Mouse (Mus musculus) liver, embryonic 15.5 days (tissue): ENCODE results near the gene Gm10031. TPM values are rescaled to one million over a fixed set of nuclear protein-coding genes. Genes with fewer than 3 reads are reported as not detected.
"Not testable (repeated sequence)": the region's sequence is repeated elsewhere in the genome, so short reads cannot be mapped to it uniquely, and the experiment has no call there.

Source experiments
- ATAC-seq: fragments of 200-750 bp; cut with Nextera tagmentation; 2 replicates; pipeline ENCODE4 v1.8.0; 2017; ENCODE audit warnings: moderate number of reproducible peaks, mild to moderate bottlenecking, moderate library complexity; ENCODE audit not compliant: insufficient read depth
- H3K27ac ChIP-seq: fragments of 300-500 bp; sonication (generic); replicated peaks from 2 replicates; pipeline ENCODE4 v1.5.1; 2015; ENCODE audit warnings: mild to moderate bottlenecking, inconsistent platforms
- H3K27me3 ChIP-seq: fragments of 300-500 bp; sonication (generic); 2 replicates; pipeline ENCODE4 v1.6.1; 2015; ENCODE audit warnings: mild to moderate bottlenecking, inconsistent platforms
- H3K36me3 ChIP-seq: fragments of 300-500 bp; sonication (generic); replicated peaks from 2 replicates; pipeline ENCODE4 v1.6.1; 2015; ENCODE audit warnings: moderate library complexity, mild to moderate bottlenecking, inconsistent platforms
- H3K4me1 ChIP-seq: fragments of 300-500 bp; sonication (generic); replicated peaks from 2 replicates; pipeline ENCODE4 v1.6.1; 2015; ENCODE audit warnings: inconsistent platforms
- H3K4me2 ChIP-seq: fragments of 300-500 bp; sonication (generic); 2 replicates; pipeline ENCODE4 v1.6.1; 2015; ENCODE audit warnings: moderate library complexity, mild to moderate bottlenecking, inconsistent platforms
- H3K4me3 ChIP-seq: fragments of 300-500 bp; sonication (generic); replicated peaks from 2 replicates; pipeline ENCODE4 v1.5.1; 2015; ENCODE audit warnings: mild to moderate bottlenecking, inconsistent platforms
- H3K9ac ChIP-seq: fragments of 300-500 bp; sonication (generic); 2 replicates; pipeline ENCODE4 v1.6.1; 2015; ENCODE audit warnings: moderate library complexity, mild to moderate bottlenecking, inconsistent platforms
- H3K9me3 ChIP-seq: fragments of 300-500 bp; sonication (generic); replicated peaks from 2 replicates; pipeline ENCODE4 v1.6.1; 2016; ENCODE audit warnings: inconsistent platforms
- WGBS: fragments of 180-500 bp; shearing (Covaris S2); methylation state at CpG from one replicate; pipeline ENCODE4 v1.1.7; 2015; ENCODE audit warnings: mixed read lengths; ENCODE audit not compliant: insufficient replicate concordance; 5-methylcytosine and 5-hydroxymethylcytosine counted together
- polyA plus RNA-seq: library from polyadenylated mRNA; unstranded; fragments of >200 nt; fragmentation: Nextera tagmentation; extraction: Ambion mirVana; gene quantifications from 2 replicates; pipeline ENCODE4 v1.2.1, GENCODE M21; 2015

The Gm10031 gene
- polyA plus RNA-seq = 0.06 and 0.17 TPM in 2 replicates

- H3K4me1 ChIP-seq, H3K4me3 ChIP-seq, H3K9ac ChIP-seq, H3K27me3 ChIP-seq, H3K9me3 ChIP-seq, H3K36me3 ChIP-seq, H3K27ac ChIP-seq, H3K4me2 ChIP-seq: not testable (repeated sequence)
- 90% methylated on average over 22 of the region's 22 CpGs for WGBS
- peak; percentile 64; the same call in 1 of the 2 replicates for ATAC-seq
These were observed at the start of gene Gm10031 for GRCm38 (mm10) chr1:156523842-156524241. Gm10031 (plus strand) TSS chr1:156524012.

- no peak for ATAC-seq
- Histone ChIP-seq H3K4me2 (no peak overlapping the region), H3K4me1 (peaks cover 18% of the 10 kb centered on the region), H3K4me3 (no peak overlapping the region), H3K27ac (no peak overlapping the region), H3K9ac (no peak overlapping the region), H3K27me3 (peaks cover 25% of the 10 kb centered on the region), H3K36me3 (no peaks in the 10 kb centered on the region), H3K9me3 (no peaks in the 10 kb centered on the region)
- WGBS = 59% methylated on average over 3 of the region's 3 CpGs
These were observed 49.0 kb upstream of the Gm10031 start for GRCm38 (mm10) chr1:156474854-156475253.

- 66% methylated on average over 2 of the region's 2 CpGs for WGBS
- no peaks in the 10 kb centered on the region for H3K36me3 ChIP-seq
- ATAC-seq = no peak
- no peaks in the 10 kb centered on the region for H3K9me3 ChIP-seq
- H3K4me1 ChIP-seq = peaks cover 8% of the 10 kb centered on the region
- no peak overlapping the region for H3K9ac ChIP-seq
- no peak overlapping the region for H3K4me3 ChIP-seq
- peaks cover 25% of the 10 kb centered on the region for H3K27me3 ChIP-seq
- no peak overlapping the region for H3K4me2 ChIP-seq
- H3K27ac ChIP-seq = no peak overlapping the region
These were observed 47.8 kb upstream of the Gm10031 start for GRCm38 (mm10) chr1:156476016-156476415.

GRCm38 (mm10) chr1:156476535-156476934 lies 47.3 kb upstream of the Gm10031 start:
- no peak overlapping the region for H3K9ac ChIP-seq
- peaks cover 8% of the 10 kb centered on the region for H3K4me1 ChIP-seq
- 68% methylated on average over 7 of the region's 7 CpGs for WGBS
- H3K9me3 ChIP-seq = no peaks in the 10 kb centered on the region
- no peak overlapping the region for H3K4me2 ChIP-seq
- peaks cover 25% of the 10 kb centered on the region for H3K27me3 ChIP-seq
- H3K36me3 ChIP-seq = no peaks in the 10 kb centered on the region
- no peak overlapping the region for H3K27ac ChIP-seq
- H3K4me3 ChIP-seq = no peak overlapping the region
- no peak for ATAC-seq

GRCm38 (mm10) chr1:156481826-156482225 lies 42.0 kb upstream of the Gm10031 start:
- WGBS = 64% methylated on average over 3 of the region's 3 CpGs
- Histone ChIP-seq H3K4me1 (no peaks in the 10 kb centered on the region), H3K9me3 (no peaks in the 10 kb centered on the region), H3K4me2 (no peak overlapping the region), H3K27ac (no peak overlapping the region), H3K27me3 (no peaks in the 10 kb centered on the region), H3K36me3 (no peaks in the 10 kb centered on the region), H3K9ac (no peak overlapping the region), H3K4me3 (no peak overlapping the region)
- no peak for ATAC-seq

GRCm38 (mm10) chr1:156487498-156487897 lies 36.3 kb upstream of the Gm10031 start:
- WGBS = 80% methylated on average over 7 of the region's 7 CpGs
- no peak for ATAC-seq
- no peak overlapping the region for H3K4me2 ChIP-seq

GRCm38 (mm10) chr1:156488031-156488430 lies 35.8 kb upstream of the Gm10031 start:
- Histone ChIP-seq H3K4me1 (no peaks in the 10 kb centered on the region), H3K4me3 (no peak overlapping the region), H3K9ac (no peak overlapping the region), H3K36me3 (no peaks in the 10 kb centered on the region), H3K27me3 (no peaks in the 10 kb centered on the region), H3K9me3 (no peaks in the 10 kb centered on the region), H3K4me2 (no peak overlapping the region), H3K27ac (no peak overlapping the region)
- ATAC-seq = no peak
- WGBS = 63% methylated on average over 5 of the region's 5 CpGs

More at GRCm38 (mm10) chr1:156487498-156487897, 36.3 kb upstream of the Gm10031 start:
- Histone ChIP-seq H3K4me1 (no peaks in the 10 kb centered on the region), H3K9ac (no peak overlapping the region), H3K9me3 (no peaks in the 10 kb centered on the region), H3K36me3 (no peaks in the 10 kb centered on the region), H3K27ac (no peak overlapping the region), H3K27me3 (no peaks in the 10 kb centered on the region), H3K4me3 (no peak overlapping the region)

GRCm38 (mm10) chr1:156491226-156491796 lies 32.5 kb upstream of the Gm10031 start:
- no peaks in the 10 kb centered on the region for H3K27me3 ChIP-seq
- WGBS = 43% methylated on average over 4 of the region's 4 CpGs
- ATAC-seq = no peak

GRCm38 (mm10) chr1:156495025-156495424 lies 28.8 kb upstream of the Gm10031 start:
- WGBS = 72% methylated on average over 8 of the region's 8 CpGs
- H3K27ac ChIP-seq = no peak overlapping the region
- no peaks in the 10 kb centered on the region for H3K4me1 ChIP-seq
- H3K36me3 ChIP-seq = no peaks in the 10 kb centered on the region
- H3K4me2 ChIP-seq = no peak overlapping the region
- no peaks in the 10 kb centered on the region for H3K9me3 ChIP-seq
- no peak for ATAC-seq
- H3K27me3 ChIP-seq = no peaks in the 10 kb centered on the region
- H3K4me3 ChIP-seq = no peak overlapping the region
- no peak overlapping the region for H3K9ac ChIP-seq

More at GRCm38 (mm10) chr1:156491226-156491796, 32.5 kb upstream of the Gm10031 start:
- no peak overlapping the region for H3K9ac ChIP-seq
- H3K27ac ChIP-seq = no peak overlapping the region
- H3K4me3 ChIP-seq = no peak overlapping the region
- no peaks in the 10 kb centered on the region for H3K36me3 ChIP-seq
- no peak overlapping the region for H3K4me2 ChIP-seq
- no peaks in the 10 kb centered on the region for H3K9me3 ChIP-seq
- no peaks in the 10 kb centered on the region for H3K4me1 ChIP-seq

GRCm38 (mm10) chr1:156496910-156497309 lies 26.9 kb upstream of the Gm10031 start:
- no peak overlapping the region for H3K27ac ChIP-seq
- H3K9me3 ChIP-seq = no peaks in the 10 kb centered on the region
- H3K4me1 ChIP-seq = no peaks in the 10 kb centered on the region
- no peak overlapping the region for H3K9ac ChIP-seq
- ATAC-seq = no peak
- H3K36me3 ChIP-seq = no peaks in the 10 kb centered on the region
- 56% methylated on average over 5 of the region's 5 CpGs for WGBS
- no peak overlapping the region for H3K4me2 ChIP-seq
- no peak overlapping the region for H3K4me3 ChIP-seq
- H3K27me3 ChIP-seq = no peaks in the 10 kb centered on the region

- Histone ChIP-seq H3K9ac (no peak overlapping the region), H3K9me3 (no peaks in the 10 kb centered on the region), H3K36me3 (no peaks in the 10 kb centered on the region), H3K27me3 (no peaks in the 10 kb centered on the region), H3K4me1 (no peaks in the 10 kb centered on the region), H3K4me3 (no peak overlapping the region), H3K4me2 (no peak overlapping the region), H3K27ac (no peak overlapping the region)
- 49% methylated on average over 5 of the region's 5 CpGs for WGBS
- no peak for ATAC-seq
These were observed 18.8 kb upstream of the Gm10031 start for GRCm38 (mm10) chr1:156504945-156505523.

- Histone ChIP-seq H3K36me3 (no peaks in the 10 kb centered on the region), H3K27ac (no peak overlapping the region), H3K4me3 (no peak overlapping the region), H3K9me3 (no peaks in the 10 kb centered on the region), H3K4me1 (no peaks in the 10 kb centered on the region), H3K4me2 (no peak overlapping the region), H3K9ac (no peak overlapping the region), H3K27me3 (no peaks in the 10 kb centered on the region)
- no peak for ATAC-seq
- 75% methylated on average over 2 of the region's 2 CpGs for WGBS
These were observed 17.9 kb upstream of the Gm10031 start for GRCm38 (mm10) chr1:156505901-156506300.
